Mouse (Mus musculus) adrenal gland, adult (tissue): ENCODE data around the gene Zc3h12a.

Experiments
- DNase-seq, 2 experiments: peaks; one replicate each; pipeline ENCODE4 v3.0.0; 2022 to 2023; ENCODE audit warnings: low spot score in 1 of 2; ENCODE audit not compliant: inconsistent age in 2 of 2

The Zc3h12a gene

DNA sequence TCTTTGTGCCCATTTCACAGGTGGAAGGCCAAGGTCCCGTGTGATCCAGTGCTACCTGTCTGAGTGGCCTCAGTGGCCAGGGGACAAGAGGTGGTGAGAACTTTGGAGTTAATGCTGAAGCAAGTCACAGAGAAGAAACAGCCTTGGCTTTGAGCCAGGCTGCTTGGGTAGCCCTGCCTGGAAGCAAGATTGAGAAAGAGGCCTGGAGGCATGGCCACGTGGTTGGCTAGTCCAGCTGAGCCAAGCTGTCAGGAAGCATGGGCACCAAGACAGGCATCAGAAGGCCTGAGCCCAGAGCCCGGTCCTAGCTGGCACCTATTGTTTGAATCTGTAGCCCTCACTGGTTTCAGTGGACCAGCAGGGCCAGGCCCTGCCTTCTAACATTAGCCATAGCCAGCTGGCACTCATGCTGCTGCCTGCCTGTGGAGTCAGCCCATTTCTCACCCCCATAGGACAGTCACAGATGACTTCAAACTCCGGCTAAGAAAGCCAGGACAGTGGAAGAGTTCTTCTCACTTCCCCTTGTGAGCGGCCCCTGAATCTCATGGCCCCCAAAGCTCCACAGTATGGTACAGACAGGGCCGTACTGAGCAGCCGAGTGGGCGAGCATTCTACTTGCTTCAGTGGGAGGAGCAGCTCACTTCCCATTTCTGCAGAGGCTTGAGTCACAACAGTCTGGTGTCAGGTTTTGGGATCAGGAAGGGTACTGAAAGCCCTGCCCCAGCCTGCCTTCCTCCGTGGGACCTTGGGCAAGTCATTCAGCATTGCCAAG, 11.4 kb downstream of the Zc3h12a start:
- DNase-seq: peak; percentile 78 to 93

DNA sequence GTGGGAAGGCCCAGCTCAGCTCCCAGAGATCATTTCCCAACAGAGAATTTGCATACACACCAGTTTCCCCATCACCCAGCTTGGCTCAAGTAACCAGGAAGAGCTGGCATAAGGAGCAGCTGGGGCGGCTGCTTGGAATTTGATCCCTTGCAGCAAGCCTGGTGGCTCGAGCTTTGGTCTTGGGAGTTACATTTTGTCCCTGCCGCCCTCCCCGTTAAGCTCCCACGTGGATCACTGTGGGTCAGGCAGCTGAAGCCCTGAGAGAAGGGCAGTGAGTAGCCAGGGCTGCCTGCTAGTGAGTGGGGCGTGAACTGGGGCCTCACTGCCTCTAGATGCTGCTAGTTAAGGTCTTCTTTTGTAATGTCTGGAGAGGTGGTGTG, 11.9 kb downstream of the Zc3h12a start:
- DNase-seq: no peak

DNA sequence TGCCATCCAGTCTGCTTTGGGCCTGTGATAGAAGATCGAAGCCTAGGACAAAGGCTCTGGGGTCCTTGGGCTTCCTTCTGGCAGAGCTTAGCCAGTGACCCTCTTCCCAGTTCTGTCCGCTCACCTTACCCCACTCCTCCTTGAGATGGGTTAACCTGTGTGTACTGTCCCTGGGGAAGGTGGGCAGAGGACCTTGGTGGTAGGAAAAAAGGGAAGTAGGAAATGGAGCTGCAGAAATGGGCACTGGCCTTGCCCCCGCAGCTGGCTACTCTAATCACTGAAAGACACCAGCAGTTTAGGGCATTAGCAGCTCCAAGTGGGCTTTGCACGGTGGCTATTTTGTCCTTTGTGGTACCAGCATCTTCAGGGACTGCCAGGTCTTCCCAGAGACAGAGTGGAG, 12.6 kb downstream of the Zc3h12a start:
- DNase-seq: peak in 1 of 2 experiments; percentile 44

DNA sequence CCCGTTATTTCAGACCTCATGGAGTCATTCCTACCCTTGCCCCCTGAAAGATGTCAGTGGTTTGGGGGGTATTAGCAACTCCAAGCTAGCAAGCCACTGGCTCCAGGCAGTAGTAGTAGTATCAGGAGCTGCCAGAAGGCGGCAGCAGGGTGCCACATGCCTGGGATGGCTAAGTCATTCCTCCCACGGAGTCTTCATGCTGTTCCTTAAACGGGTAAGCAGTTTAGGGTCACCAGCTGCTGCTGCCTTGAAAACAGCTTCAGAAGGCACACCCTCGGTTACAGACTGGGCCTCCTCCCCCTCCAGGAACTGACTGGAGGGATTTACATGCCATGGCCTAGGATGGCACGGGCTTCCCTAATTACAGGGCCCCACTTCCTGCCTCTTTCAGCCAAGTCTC, 13.0 kb downstream of the Zc3h12a start:
- DNase-seq: peak; percentile 82 to 95

DNA sequence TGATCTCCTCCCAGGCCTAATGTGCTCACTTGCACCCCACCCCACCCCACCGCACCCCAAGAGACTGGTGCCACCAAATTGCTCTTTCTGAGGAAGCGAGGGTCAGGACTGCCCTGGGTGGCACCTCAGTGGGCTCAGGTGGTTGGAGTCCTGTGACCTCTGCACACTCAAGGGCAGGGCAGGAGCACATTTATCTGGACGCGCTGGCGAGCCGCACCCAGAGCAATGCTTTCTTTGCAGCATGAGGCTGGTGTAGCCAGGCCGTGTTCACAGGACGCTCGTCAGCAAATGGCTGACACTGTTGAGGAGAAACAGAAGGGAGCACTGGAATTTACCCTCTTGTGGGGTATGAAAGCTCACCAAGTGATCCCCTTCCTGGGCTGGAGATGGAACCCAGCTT, 22.3 kb downstream of the Zc3h12a start:
- no peak for DNase-seq

DNA sequence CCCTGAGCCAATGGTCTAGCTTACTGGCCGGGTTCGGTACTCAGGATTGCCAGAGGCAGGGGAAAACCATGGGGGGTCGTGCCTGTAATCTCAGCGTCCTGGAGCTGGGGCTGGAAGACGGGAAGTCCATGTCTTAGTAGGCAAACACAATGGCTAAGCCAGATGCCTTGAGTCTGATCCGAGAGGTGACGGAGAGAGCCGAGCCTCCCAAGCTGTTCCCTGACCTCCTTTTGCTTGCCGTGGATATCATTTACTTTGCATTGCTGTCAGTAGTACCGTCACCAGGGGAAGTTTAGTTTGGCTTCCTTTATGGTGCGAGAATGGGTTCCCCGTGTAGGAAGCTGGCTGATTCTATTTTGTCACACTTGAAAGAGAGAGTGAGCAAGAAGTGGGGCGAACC, 26.3 kb downstream of the Zc3h12a start:
- DNase-seq: no peak

DNA sequence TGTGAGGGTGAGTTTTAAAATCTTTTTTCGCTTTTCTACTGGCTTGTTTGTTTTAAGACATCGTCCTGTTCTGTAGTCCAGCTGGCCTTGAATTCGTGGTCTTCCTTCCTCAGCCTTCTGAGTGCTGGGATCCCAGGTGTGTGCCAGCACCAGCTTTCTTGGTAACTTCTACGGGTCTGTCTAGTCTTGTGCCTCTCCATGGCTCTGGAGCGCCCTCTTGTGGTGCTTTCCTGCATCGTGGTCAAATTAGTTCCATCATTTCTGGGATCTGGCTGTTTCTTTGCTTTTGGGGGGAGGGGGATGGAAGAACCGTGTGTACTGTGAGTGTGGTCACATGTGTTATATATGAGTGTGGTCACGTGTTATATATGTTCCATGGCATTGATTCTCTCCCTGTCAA, 28.2 kb downstream of the Zc3h12a start:
- peak; percentile 76 to 93 for DNase-seq

DNA sequence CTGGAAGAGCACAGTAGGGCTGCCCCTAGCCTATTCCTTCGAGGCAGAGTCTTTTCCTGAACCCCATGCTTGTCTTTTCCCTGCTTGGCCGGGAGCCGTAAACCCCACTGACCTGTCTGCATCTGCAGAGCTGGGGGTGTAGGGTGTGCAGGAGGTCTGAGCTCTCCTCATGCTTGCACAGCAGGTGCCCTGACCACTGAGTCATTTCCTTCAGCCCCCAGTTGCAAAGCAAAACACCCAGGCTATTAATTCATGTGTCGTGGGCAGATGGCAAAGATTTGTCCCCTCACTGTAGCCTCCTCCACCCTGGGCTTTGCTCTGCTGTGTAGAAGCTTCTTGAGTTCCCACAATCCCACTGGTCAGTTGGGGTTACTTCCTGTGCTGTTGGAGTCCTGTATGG, 30.2 kb downstream of the Zc3h12a start:
- DNase-seq: no peak

DNA sequence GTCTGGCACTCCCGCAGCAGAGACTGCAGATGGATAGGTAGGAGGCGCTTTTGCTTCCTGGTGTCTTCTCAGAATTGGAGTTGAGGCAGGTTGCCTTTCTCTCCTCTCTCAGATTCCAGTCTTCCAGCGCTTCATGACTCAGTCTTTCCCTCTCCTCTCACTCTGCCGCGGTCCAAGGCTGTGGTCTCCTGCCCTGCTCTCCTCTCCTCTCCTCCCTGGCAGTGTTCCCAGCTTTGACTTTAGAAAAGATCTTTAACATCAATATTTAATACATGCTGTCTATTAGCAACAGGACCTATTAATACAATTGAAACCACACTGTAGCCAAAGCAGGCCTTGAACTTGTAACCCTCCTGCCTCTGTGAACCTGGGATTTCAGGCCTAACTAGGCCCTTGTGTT, 31.6 kb downstream of the Zc3h12a start:
- peak; percentile 55 to 84 for DNase-seq

DNA sequence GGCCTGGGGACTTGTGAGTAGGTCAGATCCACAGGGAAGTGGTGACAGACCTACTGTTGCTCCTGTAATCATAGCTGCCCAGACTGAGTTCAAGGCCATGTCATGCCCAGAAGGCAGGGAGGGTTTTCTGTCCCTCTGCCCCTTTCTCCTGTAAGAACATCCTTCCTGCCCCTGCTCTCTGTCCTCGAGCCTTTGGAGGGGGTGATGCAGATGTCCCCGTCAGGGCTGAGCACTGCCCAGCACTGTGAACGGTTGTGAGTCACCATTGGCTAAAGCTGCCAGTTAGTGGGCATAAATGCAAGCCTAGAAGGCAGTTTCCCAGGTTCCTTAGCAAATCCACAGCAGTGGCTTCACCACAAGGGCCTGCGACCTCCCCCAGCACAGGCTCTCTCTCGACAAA, 34.6 kb downstream of the Zc3h12a start:
- DNase-seq: peak; percentile 37 to 44

DNA sequence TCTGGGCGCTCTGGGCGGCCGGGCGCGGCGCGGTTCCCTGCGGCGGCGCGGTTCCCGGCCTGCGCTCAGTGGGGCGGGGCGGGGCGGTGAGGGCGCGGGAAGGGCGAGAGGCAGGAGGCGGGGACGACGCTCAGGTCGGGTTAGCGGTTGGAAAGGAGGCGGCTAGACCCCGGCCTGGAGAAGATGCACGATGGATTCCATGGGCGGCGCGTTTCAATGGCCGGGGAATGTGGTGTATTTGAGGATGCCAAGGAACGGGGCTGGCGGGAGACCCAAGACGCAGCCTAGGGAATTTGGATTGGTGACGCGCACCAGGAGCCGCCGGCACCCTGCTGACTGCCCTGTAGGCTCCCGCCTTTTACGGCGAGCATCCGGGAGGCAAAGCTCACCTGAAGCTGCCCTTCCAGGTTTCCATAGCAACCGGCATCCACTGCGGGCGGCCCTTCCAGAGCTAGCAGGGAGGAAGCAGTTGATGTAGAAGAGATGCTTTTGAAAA, 42.2 kb downstream of the Zc3h12a start:
- no peak for DNase-seq

DNA sequence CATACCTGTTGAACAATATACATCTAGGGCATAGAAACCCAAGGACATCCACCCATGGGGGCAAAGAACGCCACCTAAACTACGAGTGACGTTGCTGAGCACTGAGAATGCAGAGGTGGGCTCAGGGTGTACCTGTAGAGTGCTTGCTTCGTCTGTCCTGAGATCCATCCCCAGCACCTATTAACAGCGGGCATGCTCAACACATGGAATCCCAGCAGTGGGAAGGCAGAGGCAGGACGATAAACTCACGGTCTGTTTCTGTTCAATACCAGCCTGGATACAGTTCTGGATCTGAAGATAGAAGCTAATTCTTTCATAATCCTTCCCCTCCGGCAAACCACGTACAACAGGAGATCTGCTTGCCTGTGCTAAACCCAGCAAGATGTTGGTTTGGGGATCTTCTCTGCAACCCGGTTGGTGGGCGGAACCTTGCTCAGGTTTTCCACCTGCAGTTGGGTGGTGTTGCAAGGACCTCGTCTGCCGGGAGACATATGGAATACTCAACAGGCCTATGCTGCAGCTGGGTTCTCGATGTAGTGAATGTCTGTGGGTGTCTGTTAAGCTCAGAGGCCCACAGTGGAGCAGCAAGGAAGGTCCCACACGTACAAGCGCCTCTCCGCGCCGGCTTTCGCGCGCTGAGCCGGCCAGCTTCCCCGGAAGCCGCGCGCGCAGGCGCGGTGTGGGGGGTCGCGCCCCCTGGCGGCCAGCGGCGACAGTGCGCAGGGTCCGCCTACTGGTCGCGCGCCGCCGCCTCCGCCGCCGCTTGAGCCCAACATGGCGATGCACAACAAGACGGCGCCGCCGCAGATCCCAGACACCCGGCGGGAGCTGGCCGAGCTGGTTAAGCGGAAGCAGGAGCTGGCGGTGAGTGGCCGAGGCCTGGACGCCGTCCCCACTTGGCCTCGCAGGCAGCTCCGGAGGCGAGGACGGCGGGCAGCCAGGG, 43.0 kb downstream of the Zc3h12a start, which contains the start of gene Meaf6:
Meaf6 (plus strand) TSS at position 732 of the 943 bp plus-strand sequence.
- peak; percentile 94 to 97 for DNase-seq

DNA sequence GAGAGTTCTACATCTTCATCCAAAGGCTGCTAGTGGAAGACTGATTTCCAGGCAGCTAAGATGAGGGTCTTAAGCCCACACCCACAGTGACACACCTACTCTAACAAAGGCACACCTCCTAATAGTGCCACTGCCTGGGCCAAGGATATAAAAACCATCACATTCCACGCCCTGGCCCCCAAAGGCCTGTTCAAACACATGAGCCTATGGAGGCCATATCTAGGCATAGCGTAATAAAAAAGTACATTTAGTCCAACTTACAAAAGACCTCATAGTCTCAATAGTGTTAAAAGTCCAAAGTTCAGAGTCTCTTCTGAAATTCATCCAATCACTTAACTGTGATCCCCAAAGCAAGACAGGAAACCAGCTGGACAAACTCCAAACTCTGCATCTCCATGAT, 48.9 kb downstream of the Zc3h12a start:
- no peak for DNase-seq

DNA sequence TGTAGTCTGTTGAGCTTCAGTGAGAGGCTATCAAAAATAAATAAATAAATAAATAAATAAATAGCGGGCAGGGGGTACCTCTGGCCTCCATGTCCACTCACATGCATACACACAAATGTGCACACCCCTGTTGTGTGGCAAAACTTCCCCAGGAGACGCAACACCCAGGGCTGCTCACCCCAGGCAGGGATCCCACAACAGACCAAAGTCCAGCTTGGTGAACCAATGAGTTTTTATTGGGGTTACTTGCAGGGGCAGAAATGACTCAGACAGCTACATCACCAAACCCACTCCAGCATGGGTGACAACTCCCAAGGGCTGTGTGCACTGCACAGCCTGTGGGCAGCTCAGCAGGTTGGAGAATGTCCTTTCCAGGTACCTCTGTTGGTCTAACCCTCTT, 49.9 kb downstream of the Zc3h12a start:
- DNase-seq: no peak
